Mouse (Mus musculus): Measurements from ENCODE around the gene Galm.

DNA sequence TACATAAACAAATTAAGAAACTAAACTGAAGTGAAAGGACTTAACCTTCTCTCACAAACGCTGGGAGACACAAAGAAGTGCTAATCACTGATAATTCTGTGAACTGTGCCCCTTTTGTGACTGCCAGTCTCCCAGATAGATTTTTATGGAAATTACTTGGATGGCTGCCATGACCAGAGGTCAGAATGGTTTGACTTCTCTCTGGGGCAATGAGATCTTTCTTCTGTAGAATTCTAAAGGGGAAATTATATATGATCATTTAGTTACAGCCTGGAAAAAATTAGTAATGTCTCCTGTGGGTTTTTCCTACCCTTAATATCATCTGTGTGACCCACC, 4.1 kb downstream of the Galm start:
- TF ChIP-seq EP300 (IDR thresholded peaks at IDR 0.05; ENCODE audit: low read depth) = no peak
- no peak for TF ChIP-seq CTCF (IDR thresholded peaks at IDR 0.05; ENCODE audit: low read depth)
